Mouse (Mus musculus) myocyte (in vitro differentiated cells): ENCODE measurements at regions not wholly inside any gene's neighbourhood (a gene's known extent, or its start where the extent isn't known, plus 50 kb on each side); places are given as distances from the start of the nearest gene placed in this dataset.

Source experiments
- CEBPB ChIP-seq: IDR thresholded peaks from 2 replicates; pipeline ENCODE4 v1.6.1; 2011; ENCODE audit warnings: mild to moderate bottlenecking, moderate library complexity; ENCODE audit not compliant: poor library complexity, insufficient read depth, severe bottlenecking
- E2F4 ChIP-seq: IDR thresholded peaks from one replicate; pipeline ENCODE4 v1.6.1; 2011; ENCODE audit warnings: mild to moderate bottlenecking, control low read depth, moderate library complexity; ENCODE audit not compliant: insufficient read depth
- MYOD1 ChIP-seq, 3 experiments: IDR thresholded peaks; one replicate each; pipeline ENCODE4 v1.6.1; 2011; ENCODE audit warnings: control low read depth in 2 of 3, low read depth in 2 of 3, mild to moderate bottlenecking in 2 of 3, moderate library complexity in 1 of 3; ENCODE audit not compliant: insufficient read length in 2 of 3, control insufficient read depth in 1 of 3
- POLR2A ChIP-seq: IDR thresholded peaks from one replicate; pipeline ENCODE4 v1.6.1; 2011; ENCODE audit warnings: low read depth, mild to moderate bottlenecking, control low read depth, moderate library complexity; ENCODE audit not compliant: insufficient read length
- POLR2AphosphoS2 ChIP-seq: IDR thresholded peaks from one replicate; pipeline ENCODE4 v1.6.1; 2011; ENCODE audit warnings: low read depth, control low read depth; ENCODE audit not compliant: insufficient read length
- REST ChIP-seq: IDR thresholded peaks from one replicate; pipeline ENCODE4 v1.6.1; 2011; ENCODE audit warnings: mild to moderate bottlenecking, control low read depth, moderate library complexity; ENCODE audit not compliant: insufficient read depth, insufficient read length
- TCF12 ChIP-seq: IDR thresholded peaks from one replicate; pipeline ENCODE4 v1.6.1; 2011; ENCODE audit warnings: mild to moderate bottlenecking, control low read depth; ENCODE audit not compliant: poor library complexity, insufficient read depth, severe bottlenecking
- USF1 ChIP-seq: IDR thresholded peaks from one replicate; pipeline ENCODE4 v1.6.1; 2011; ENCODE audit warnings: low read depth, mild to moderate bottlenecking, control low read depth, moderate library complexity

GRCm38 (mm10) chr16:77743838-77744237 lies 141.9 kb upstream of the Gm11146 start:
- TF ChIP-seq POLR2AphosphoS2 = no peak
- no peak for TF ChIP-seq MYOD1 (IDR thresholded peaks at IDR 0.05; ENCODE audit: control insufficient read depth in 1 of 3, insufficient read length in 2 of 3, low read depth in 2 of 3)
- TF ChIP-seq POLR2A = no peak
- no peak for TF ChIP-seq CEBPB
- no peak for TF ChIP-seq REST
- TF ChIP-seq TCF12 = no peak
- no peak for TF ChIP-seq USF1
- TF ChIP-seq E2F4 = no peak
